Mouse (Mus musculus) cerebellum, adult (tissue): Measurements from ENCODE around the gene Serpina3a.

ENCODE experiments used
- ATAC-seq: cut with Nextera tagmentation; 2 replicates; pipeline ENCODE4 v1.9.2; 2017; ENCODE audit warnings: mild to moderate bottlenecking, moderate library complexity, mixed read lengths; ENCODE audit not compliant: insufficient number of reproducible peaks, low FRiP score, low TSS enrichment

Serpina3a gene

DNA sequence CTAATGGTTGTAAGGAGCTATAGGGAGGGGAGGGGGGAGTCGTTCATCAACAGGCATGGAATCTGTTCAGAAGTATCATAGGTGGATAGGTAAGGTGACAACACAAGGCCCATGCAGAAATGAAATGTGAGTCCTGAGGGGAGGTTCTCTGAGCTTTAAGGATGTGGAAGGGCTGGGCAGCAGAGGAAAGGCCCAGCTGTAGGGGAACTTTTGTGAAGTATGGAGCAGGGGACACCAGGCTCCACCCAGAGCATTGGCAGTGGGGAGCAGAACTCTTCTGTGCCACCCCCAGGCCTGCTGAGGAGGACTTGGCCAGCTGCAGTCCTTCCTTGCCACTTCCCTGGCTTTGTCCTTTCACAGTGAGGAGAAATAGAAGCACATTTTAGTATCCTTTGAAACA lies 29.0 kb downstream of the Serpina3a start:
- no peak for ATAC-seq

DNA sequence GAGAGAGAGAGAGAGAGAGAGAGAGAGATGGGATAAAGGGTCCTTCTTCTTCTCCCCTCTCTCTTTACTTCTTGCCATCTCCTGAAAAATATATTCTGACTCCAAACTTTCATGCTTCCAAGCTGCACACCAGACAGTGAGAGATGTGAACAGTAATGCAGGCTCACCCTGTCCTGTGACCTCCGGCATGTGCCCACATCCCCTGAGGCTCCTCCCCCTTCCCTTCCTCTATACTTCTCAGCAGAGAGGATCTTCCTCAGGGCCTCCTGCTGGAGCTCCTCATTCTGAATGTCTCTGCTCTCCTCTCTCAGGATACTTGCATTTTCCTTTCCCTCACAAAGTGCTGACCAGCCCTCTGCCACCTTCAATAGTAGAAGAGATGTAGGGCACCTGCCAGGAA lies 29.9 kb downstream of the Serpina3a start:
- no peak for ATAC-seq

DNA sequence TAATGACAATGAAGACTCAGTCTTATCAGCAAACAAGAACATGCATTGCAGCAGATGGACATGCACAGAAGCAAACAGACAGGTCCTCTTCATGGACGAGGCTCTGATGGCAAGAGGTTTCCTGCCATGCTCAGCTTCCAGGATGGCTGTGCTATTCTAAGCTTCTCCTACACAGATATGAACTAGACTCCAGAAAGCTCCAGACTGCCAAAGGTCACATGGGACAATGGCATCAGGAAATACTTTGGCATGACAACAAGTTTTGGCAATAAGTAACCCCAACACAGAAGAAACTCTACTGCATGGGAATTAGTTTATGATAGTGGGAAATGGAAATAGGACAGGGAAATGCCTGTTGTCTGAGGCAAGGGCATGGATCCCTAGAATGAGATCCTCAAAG lies 30.8 kb downstream of the Serpina3a start:
- ATAC-seq = no peak

DNA sequence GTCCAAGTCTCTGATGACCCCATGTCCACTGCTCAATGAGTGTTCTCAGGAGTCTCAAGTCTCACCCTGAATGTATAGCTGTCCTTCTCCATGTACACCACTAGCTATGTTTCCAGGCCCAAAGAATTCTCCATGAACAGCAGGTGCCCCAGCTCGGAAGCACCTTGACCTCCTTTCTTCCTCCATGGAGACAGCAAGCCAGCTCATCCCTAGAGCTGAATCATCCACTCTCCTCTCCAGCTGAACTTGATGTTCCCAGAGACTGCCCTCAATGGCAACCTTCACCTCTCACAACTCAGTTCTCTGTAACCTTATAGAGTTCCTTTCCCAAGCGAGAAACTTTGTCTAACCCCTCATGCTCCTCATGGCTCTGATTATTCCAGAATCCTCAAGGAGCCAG lies 33.0 kb downstream of the Serpina3a start:
- ATAC-seq = no peak

DNA sequence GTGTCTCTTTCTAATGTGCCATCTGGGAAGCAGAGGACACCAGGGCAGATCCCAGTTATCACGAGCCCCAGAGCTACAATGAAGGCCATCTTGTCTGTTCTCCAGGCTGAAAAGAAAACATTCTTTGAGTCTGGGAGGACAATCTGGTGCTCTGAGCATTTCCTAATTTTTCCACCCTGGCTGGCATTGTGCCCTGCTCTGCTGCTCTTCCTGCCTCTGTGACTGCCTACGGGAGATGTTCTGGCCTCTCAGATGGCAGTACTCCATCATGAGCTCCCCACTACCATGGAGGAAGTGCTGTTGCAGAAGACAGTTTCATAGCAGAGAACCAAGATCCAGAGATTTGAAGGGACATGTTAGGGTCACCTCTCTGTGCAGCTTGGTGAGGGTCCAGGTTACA lies 39.5 kb downstream of the Serpina3a start:
- ATAC-seq = no peak

DNA sequence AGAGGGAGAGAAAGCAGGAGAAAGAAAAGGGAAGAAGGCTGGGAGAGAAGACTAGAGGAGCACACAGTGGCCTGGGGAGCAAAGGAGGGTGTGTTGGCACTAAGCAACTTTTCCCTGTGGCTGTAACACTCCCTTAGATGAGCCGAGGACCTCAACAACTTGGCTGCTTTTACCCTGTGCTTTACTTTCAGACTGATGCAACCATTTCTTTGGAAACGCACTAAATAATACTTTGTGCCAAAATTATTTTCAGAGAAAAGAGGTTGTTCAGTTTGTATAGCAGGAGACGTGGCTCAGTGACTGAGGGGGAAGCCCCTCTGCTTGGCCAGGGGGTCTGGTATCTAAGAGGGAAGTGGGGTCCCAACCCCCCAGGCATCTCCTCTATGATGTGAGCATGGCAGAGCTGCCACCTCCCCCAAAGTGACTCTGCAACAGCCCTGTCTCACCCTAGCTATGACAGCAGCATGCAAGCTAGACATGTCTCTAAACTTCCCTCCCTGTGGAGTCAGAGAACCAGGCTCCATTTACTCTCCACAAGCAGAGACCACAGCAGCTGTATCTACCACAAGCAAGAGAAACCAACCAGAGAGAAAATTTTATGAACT lies 40.6 kb downstream of the Serpina3a start:
- no peak for ATAC-seq

DNA sequence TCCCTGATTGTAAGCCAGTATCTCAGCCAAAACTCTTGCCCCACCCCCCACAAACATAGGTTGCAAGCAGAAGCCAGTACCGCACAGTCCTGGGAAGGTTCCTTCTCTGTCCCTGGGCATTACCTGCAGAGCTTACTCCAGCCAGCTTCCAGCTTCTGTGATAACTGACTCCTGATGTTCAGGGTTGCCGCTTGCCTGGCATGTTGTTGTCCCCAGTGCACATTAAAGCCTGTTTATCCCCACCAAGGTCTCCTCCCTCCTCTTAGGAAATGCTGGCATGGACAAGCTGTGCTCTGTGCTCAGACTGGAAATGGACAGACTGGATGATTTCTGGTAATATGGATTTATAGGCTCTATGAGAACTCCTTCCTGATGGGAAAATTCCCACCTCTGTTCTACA lies 41.1 kb downstream of the Serpina3a start, which contains the start of gene Serpina3c:
Serpina3c (minus strand) TSS at position 215 of the 400 bp plus-strand sequence.
- ATAC-seq = no peak
